Mouse (Mus musculus) ES-E14 (cell line): ENCODE data around the gene Gm26897. TPM values are rescaled to one million over a fixed set of nuclear protein-coding genes. Genes with fewer than 3 reads are reported as not detected.

Experiments
- DNase-seq: peaks from one replicate; pipeline ENCODE4 v3.0.0-alpha.2; 2013; ENCODE audit warnings: low read depth, low spot score
- H3K27ac ChIP-seq: 2 replicates; pipeline ENCODE4 v1.5.1; 2012; ENCODE audit warnings: low read depth, mild to moderate bottlenecking, low read length, moderate library complexity, mixed read lengths; ENCODE audit not compliant: poor library complexity, insufficient read depth, severe bottlenecking
- H3K36me3 ChIP-seq: 2 replicates; pipeline ENCODE4 v1.6.1; 2012; ENCODE audit warnings: mild to moderate bottlenecking, low read length, moderate library complexity, mixed read lengths; ENCODE audit not compliant: control insufficient read depth, poor library complexity, insufficient read depth, severe bottlenecking
- H3K4me1 ChIP-seq, 2 experiments: fragments of 150-350 bp in 1 of 2; sonication (generic) in 1 of 2; 2 replicates each; pipeline ENCODE4 v1.6.1; 2012; ENCODE audit warnings: low read length in 2 of 2, mild to moderate bottlenecking in 1 of 2, mixed read lengths in 1 of 2; ENCODE audit not compliant: control insufficient read depth in 2 of 2, insufficient read depth in 2 of 2, poor library complexity in 1 of 2
- H3K4me3 ChIP-seq, 2 experiments: fragments of 150-350 bp in 1 of 2; sonication (generic) in 1 of 2; 2 replicates each; pipeline ENCODE4 v1.5.1; 2012; ENCODE audit warnings: low read length in 2 of 2, low read depth in 1 of 2, mild to moderate bottlenecking in 1 of 2, mixed read lengths in 1 of 2; ENCODE audit not compliant: insufficient read depth in 1 of 2, poor library complexity in 1 of 2, severe bottlenecking in 1 of 2
- H3K9ac ChIP-seq: 2 replicates; pipeline ENCODE4 v1.6.1; 2012; ENCODE audit warnings: low read depth, mild to moderate bottlenecking, low read length, mixed read lengths; ENCODE audit not compliant: poor library complexity, insufficient read depth, severe bottlenecking
- H3K9me3 ChIP-seq: fragments of 150-350 bp; sonication (generic); 2 replicates; pipeline ENCODE4 v1.6.1; 2012; ENCODE audit warnings: low read depth, mild to moderate bottlenecking, low read length; ENCODE audit not compliant: control insufficient read depth, insufficient read depth
- CHD2 ChIP-seq: IDR thresholded peaks from 2 replicates; pipeline ENCODE4 v1.6.1; 2014; ENCODE audit warnings: mild to moderate bottlenecking, low read depth, low read length, inconsistent platforms
- HCFC1 ChIP-seq: IDR thresholded peaks from 2 replicates; pipeline ENCODE4 v1.6.1; 2012; ENCODE audit warnings: low read length, inconsistent platforms, borderline replicate concordance; ENCODE audit not compliant: insufficient read depth
- MAFK ChIP-seq: IDR thresholded peaks from 2 replicates; pipeline ENCODE4 v1.6.1; 2014; ENCODE audit warnings: mild to moderate bottlenecking, low read depth, low read length, inconsistent platforms; ENCODE audit not compliant: insufficient read depth
- ZC3H11A ChIP-seq: IDR thresholded peaks from 2 replicates; pipeline ENCODE4 v1.6.1; 2012; ENCODE audit warnings: low read depth, mild to moderate bottlenecking, inconsistent platforms, low read length, borderline replicate concordance
- ZNF384 ChIP-seq: IDR thresholded peaks from 2 replicates; pipeline ENCODE4 v1.6.1; 2012; ENCODE audit warnings: low read depth, low read length, inconsistent platforms
- in situ Hi-C, 2 experiments: fragments of 600-800 bp; cut with MboI; formaldehyde crosslinking; loops; one replicate each; pipeline ENCODE4 v1.15.1; 2025; ENCODE audit warnings: low sequenced_read_pairs in 2 of 2, inconsistent platforms in 1 of 2; ENCODE audit not compliant: unreplicated experiment in 2 of 2
- total RNA-seq: library from RNA; depleted of rRNA; stranded (reverse); fragments of 300-350 nt; gene quantifications from 2 replicates; pipeline ENCODE4 v1.2.3, GENCODE M21; 2012

Gm26897 gene
- total RNA-seq, 1 experiment, result not detected

- H3K36me3 ChIP-seq, result no peaks in the 10 kb centered on the region
- DNase-seq, result no peak
- no peak overlapping the region for H3K9ac ChIP-seq
- in situ Hi-C loops, result no loop called here
- no peaks in the 10 kb centered on the region for H3K4me1 ChIP-seq
- no peak overlapping the region for H3K4me3 ChIP-seq
- no peaks in the 10 kb centered on the region for H3K9me3 ChIP-seq
- TF ChIP-seq ZNF384, result no peak
- no peak for TF ChIP-seq MAFK
- no peak for TF ChIP-seq CHD2
- TF ChIP-seq HCFC1, result no peak
- no peak for TF ChIP-seq ZC3H11A
- no peak overlapping the region for H3K27ac ChIP-seq
These were observed 13.0 kb upstream of the Gm26897 start for GRCm38 (mm10) chr5:111720726-111721125.

- H3K4me3 ChIP-seq, result no peak overlapping the region
- TF ChIP-seq ZC3H11A, result no peak
- TF ChIP-seq MAFK, result no peak
- no peak for TF ChIP-seq HCFC1
- TF ChIP-seq ZNF384, result no peak
- H3K9me3 ChIP-seq, result no peaks in the 10 kb centered on the region
- no peak for DNase-seq
- H3K27ac ChIP-seq, result no peak overlapping the region
- in situ Hi-C loops, result no loop called here
- no peaks in the 10 kb centered on the region for H3K4me1 ChIP-seq
- no peak overlapping the region for H3K9ac ChIP-seq
- H3K36me3 ChIP-seq, result no peaks in the 10 kb centered on the region
These were observed 9.0 kb upstream of the Gm26897 start for GRCm38 (mm10) chr5:111724713-111725112.

- TF ChIP-seq CHD2, result no peak
- no peaks in the 10 kb centered on the region for H3K4me1 ChIP-seq
- H3K36me3 ChIP-seq, result no peaks in the 10 kb centered on the region
- H3K27ac ChIP-seq, result no peak overlapping the region
- H3K9ac ChIP-seq, result no peak overlapping the region
- DNase-seq, result no peak
- in situ Hi-C loops, result no loop called here
- no peak overlapping the region for H3K4me3 ChIP-seq
- no peaks in the 10 kb centered on the region for H3K9me3 ChIP-seq
These were observed 8.4 kb upstream of the Gm26897 start for GRCm38 (mm10) chr5:111725195-111725920.

GRCm38 (mm10) chr5:111728411-111728810 lies 5.3 kb upstream of the Gm26897 start:
- in situ Hi-C loops, result no loop called here
- DNase-seq, result no peak
- TF ChIP-seq MAFK (no peak), ZC3H11A (peak; percentile 40; the same call in 1 of the 2 replicates)
- H3K4me1 ChIP-seq, result no peaks in the 10 kb centered on the region; a peak in 1 of 4 replicates
- no peak overlapping the region for H3K9ac ChIP-seq
- no peaks in the 10 kb centered on the region for H3K9me3 ChIP-seq
- H3K27ac ChIP-seq, result no peak overlapping the region
- H3K36me3 ChIP-seq, result no peaks in the 10 kb centered on the region
- no peak overlapping the region for H3K4me3 ChIP-seq

- Histone ChIP-seq H3K27ac (no peak overlapping the region), H3K9me3 (no peaks in the 10 kb centered on the region), H3K9ac (no peak overlapping the region), H3K4me1 (no peaks in the 10 kb centered on the region; a peak in 1 of 4 replicates), H3K36me3 (no peaks in the 10 kb centered on the region), H3K4me3 (no peak overlapping the region)
- in situ Hi-C loops, result no loop called here
- TF ChIP-seq CHD2, result no peak
- TF ChIP-seq MAFK, result no peak
- no peak for TF ChIP-seq HCFC1
- TF ChIP-seq ZNF384, result no peak
- no peak for TF ChIP-seq ZC3H11A
- no peak for DNase-seq
These were observed 3.1 kb upstream of the Gm26897 start for GRCm38 (mm10) chr5:111730560-111731167.
